Mouse (Mus musculus) ovary, adult 10 weeks (tissue): ENCODE results near the gene Mpo. TPM values are rescaled to one million over a fixed set of nuclear protein-coding genes. Genes with fewer than 3 reads are reported as not detected.

Experiments
- polyA plus RNA-seq: library from polyadenylated mRNA; stranded (reverse); fragments of 350-450 nt; fragmentation: Illumina TruSeq; extraction: RNeasy Lipid Tissue Mini Kit (QIAGEN cat#74804); gene quantifications from one replicate; pipeline ENCODE4 v1.2.3, GENCODE M21; 2014

Mpo gene
- not detected for polyA plus RNA-seq

DNA sequence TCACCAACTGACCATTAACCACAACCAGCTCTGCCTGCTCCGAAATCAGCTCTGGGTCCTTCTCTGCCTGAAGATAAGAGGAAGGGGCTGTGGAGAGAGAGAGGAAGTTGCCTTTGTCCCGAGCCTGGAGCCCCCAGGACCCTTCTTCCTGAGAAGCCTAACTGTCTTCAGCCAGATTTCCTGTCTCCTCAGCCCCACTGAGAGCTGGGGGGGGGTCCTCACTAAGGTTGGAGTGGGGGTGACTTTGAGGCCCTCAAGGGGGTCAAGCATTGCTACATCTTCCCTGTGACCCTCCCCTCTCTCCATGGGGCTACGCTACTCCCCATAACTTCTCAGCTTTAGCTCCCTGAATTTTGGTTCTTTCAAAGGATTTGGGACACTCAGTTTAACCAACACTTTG lies at the start of gene Mpo:
Mpo (plus strand) TSS at position 122 of the 400 bp plus-strand sequence.

DNA sequence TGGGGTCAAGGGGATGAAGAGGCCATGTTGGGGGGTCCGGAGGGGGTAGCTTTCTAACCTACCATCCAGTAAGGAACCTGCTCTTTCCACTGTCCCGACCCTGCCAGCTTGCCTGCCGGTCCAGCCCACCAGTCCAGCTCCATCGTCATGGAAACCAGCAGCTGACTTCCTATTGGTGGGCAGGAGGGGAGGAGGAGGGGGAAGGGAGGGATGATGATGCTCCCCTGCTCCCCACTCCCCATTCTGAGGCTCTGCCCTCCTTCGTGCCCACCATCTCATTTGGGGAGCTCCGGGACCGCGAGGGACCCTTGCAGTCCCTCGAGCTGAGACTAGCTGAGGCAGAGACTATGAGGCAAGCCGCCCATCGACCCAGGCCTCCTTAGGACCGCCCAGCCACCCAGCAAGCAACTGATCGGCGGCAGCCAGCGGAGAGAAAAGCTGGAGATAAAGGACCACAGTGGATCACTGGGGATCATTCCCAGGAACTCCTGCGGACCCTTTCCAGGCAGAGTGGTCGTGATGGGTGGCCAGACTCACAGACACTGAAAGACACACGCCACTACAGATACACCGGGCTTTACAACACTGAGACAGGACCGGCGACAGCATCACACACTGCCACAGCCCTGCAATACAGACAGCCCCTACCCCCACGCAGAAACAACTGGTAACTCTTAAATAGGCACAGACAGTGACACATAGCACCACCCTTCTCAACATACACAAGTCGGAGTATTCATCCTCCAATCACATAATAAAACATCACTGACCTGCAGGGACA lies 32.9 kb upstream of the Mpo start, which contains the start of gene Tspoap1:
Tspoap1 (plus strand) TSS at position 241 of the 781 bp plus-strand sequence.

DNA sequence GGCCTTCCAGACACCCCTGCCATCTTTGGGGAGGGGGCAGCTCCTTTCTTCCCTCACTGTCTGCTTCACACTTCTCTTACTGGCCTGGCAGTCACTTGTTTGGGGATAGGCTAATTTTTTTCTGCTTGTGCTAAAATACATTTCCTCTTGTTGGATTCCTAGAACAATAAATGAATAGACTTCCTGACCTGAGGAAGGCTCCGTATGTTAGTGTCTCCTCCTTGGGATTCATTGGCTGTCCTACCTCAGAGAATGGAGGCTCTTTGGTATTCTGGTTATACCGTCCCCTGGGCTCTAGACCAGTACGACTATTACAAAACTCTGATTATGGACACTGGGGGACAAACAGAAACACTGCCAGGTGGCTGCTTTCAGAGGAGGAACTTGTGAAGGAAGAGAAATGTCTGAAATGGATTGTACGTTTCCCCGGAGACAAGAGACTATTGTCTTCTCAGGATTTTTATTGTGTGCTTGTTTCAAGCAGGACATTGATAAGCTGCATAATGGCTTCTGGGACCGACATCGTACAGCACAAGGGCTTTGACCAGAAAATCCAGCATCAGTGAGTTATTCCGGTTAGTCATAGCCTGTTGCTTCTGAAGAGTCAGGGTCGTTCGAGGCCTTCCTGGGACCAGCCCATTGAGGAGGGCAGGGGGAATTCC lies 35.0 kb downstream of the Mpo start, which contains the start of gene Lpo:
Lpo (minus strand) TSS at position 51 of the 662 bp plus-strand sequence.

DNA sequence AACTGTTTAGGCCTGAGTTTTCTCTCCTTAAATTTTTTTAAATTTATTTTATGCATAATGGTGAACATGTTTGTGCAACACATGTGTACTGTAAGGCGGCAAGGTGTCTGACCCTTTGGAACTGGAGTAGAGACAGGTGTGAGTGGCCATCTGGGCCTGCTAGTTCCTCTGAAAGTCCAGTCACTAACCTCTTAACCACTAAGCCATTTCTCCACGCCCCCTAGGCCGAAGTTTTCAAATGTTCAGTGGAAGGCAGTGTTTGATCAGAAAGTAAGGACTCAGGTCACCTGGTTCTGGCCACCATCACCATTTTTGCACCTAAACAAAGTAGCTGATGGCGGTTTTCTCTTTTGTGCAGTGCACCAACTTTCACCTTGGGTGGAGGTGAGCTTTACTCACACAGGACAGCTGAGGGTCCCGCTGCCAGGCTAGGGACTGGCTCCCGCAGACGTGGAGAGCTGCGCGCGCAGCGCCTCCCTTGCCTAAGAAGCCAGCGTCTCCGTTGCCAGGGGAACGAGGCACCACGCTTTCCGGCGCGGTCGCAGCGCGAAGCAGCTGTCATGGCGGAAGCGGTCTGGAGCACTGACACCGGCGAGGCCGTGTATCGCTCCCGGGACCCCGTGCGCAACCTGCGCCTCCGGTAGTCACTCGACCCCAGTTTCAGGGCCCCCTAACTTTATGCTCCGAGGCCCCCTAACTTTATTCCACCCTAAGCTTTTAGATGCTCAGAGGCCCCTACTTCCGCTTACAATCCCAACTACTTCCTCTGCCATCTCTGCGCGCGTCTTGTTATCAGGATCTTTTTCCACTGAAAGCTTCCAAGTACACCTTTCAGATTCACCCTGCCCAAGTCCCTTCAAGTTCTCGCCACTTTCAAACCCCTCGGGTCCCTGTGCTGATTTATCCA lies 59.6 kb downstream of the Mpo start, which contains the start of gene Mks1:
Mks1 (plus strand) TSS at position 526 of the 907 bp plus-strand sequence.

Other genes with a start within 250 kb of the Mpo start
- not detected for gene Gm11492, start 226.9 kb upstream of the Mpo start, polyA plus RNA-seq
- 4.3 TPM for gene Sept4, start 224.7 kb upstream of the Mpo start, polyA plus RNA-seq
- gene Mtmr4, start 201.4 kb upstream of the Mpo start, polyA plus RNA-seq: 30.2 TPM
- gene Hsf5, start 176.4 kb upstream of the Mpo start, polyA plus RNA-seq: 0.83 TPM
- gene Rnf43, start 130.9 kb upstream of the Mpo start, polyA plus RNA-seq: 5.2 TPM
- gene Supt4a, start 56.0 kb upstream of the Mpo start, polyA plus RNA-seq: 16.0 TPM
- gene Tspoap1, start 33.0 kb upstream of the Mpo start, polyA plus RNA-seq: 0.48 TPM
- gene Lpo, start 34.7 kb downstream of the Mpo start, polyA plus RNA-seq: not detected
- gene Mks1, start 59.6 kb downstream of the Mpo start, polyA plus RNA-seq: 2.1 TPM
- not detected for gene Epx, start 82.0 kb downstream of the Mpo start, polyA plus RNA-seq
- not detected for gene Olfr462, start 98.7 kb downstream of the Mpo start, polyA plus RNA-seq
- not detected for gene Olfr463, start 103.8 kb downstream of the Mpo start, polyA plus RNA-seq
- gene Olfr464, start 127.4 kb downstream of the Mpo start, polyA plus RNA-seq: not detected
- gene Dynll2, start 194.0 kb downstream of the Mpo start, polyA plus RNA-seq: 155 TPM